Mouse (Mus musculus): Measurements from ENCODE around the gene Kcnc4. TPM values are rescaled to one million over a fixed set of nuclear protein-coding genes. Genes with fewer than 3 reads are reported as not detected.

The Kcnc4 gene
- polyA plus RNA-seq, 1 experiment from 2014 or later: 8.8 TPM

Other genes starting within 250 kb of the Kcnc4 start
- gene Cym, start 237.8 kb downstream of the Kcnc4 start, polyA plus RNA-seq (2015; fragmentation: Nextera tagmentation; extraction: Ambion mirVana): 0.22 and 0.34 TPM in 2 replicates
- not detected in 2 replicates for gene A630076J17Rik, start 228.9 kb downstream of the Kcnc4 start, polyA plus RNA-seq (2015; fragmentation: Nextera tagmentation; extraction: Ambion mirVana)
- gene Prok1, start 219.8 kb downstream of the Kcnc4 start, polyA plus RNA-seq (2015; fragmentation: Nextera tagmentation; extraction: Ambion mirVana): 0.07 and 0.08 TPM in 2 replicates
- gene Lamtor5, start 180.7 kb downstream of the Kcnc4 start, polyA plus RNA-seq (2015; fragmentation: Nextera tagmentation; extraction: Ambion mirVana): 175 and 178 TPM in 2 replicates
- 2.4 and 2.6 TPM in 2 replicates for gene Slc16a4, start 168.3 kb downstream of the Kcnc4 start, polyA plus RNA-seq (2015; fragmentation: Nextera tagmentation; extraction: Ambion mirVana)
- gene Rbm15, start 125.9 kb downstream of the Kcnc4 start, polyA plus RNA-seq (2015; fragmentation: Nextera tagmentation; extraction: Ambion mirVana): 5.7 and 6.5 TPM in 2 replicates
- 17.5 and 23.3 TPM in 2 replicates for gene Slc6a17, start 58.5 kb upstream of the Kcnc4 start, polyA plus RNA-seq (2015; fragmentation: Nextera tagmentation; extraction: Ambion mirVana)
- gene Ubl4b, start 95.5 kb upstream of the Kcnc4 start, polyA plus RNA-seq (2015; fragmentation: Nextera tagmentation; extraction: Ambion mirVana): not detected in 2 replicates
- 1.0 and 1.5 TPM in 2 replicates for gene Alx3, start 135.5 kb upstream of the Kcnc4 start, polyA plus RNA-seq (2015; fragmentation: Nextera tagmentation; extraction: Ambion mirVana)
- not detected in 2 replicates for gene Gm10961, start 171.8 kb upstream of the Kcnc4 start, polyA plus RNA-seq (2015; fragmentation: Nextera tagmentation; extraction: Ambion mirVana)
- gene Strip1, start 172.1 kb upstream of the Kcnc4 start, polyA plus RNA-seq (2015; fragmentation: Nextera tagmentation; extraction: Ambion mirVana): 154 and 160 TPM in 2 replicates
- 112 and 114 TPM in 2 replicates for gene Ahcyl1, start 237.0 kb upstream of the Kcnc4 start, polyA plus RNA-seq (2015; fragmentation: Nextera tagmentation; extraction: Ambion mirVana)

All from midbrain, embryonic 16.5 days (tissue).